Mouse (Mus musculus): ENCODE data around the gene Qdpr. TPM values are rescaled to one million over a fixed set of nuclear protein-coding genes. Genes with fewer than 3 reads are reported as not detected.

Gene Qdpr
- total RNA-seq, 1 experiment from 2014 or later, result 129 TPM

GRCm38 (mm10) chr5:45384034-45384812 is 65.8 kb downstream of the Qdpr start:
- no peak for DNase-seq

Other genes starting within 250 kb of the Qdpr start
- not detected in 2 replicates for gene Clrn2, start 3.5 kb upstream of the Qdpr start, total RNA-seq (2021)
- gene Lap3, start 43.1 kb upstream of the Qdpr start, total RNA-seq (2021), result 54.5 and 61.8 TPM in 2 replicates
- 90.1 and 100 TPM in 2 replicates for gene Med28, start 70.0 kb upstream of the Qdpr start, total RNA-seq (2021)
- 0.29 and 0.30 TPM in 2 replicates for gene Fam184b, start 189.4 kb upstream of the Qdpr start, total RNA-seq (2021)
- 3.4 and 4.7 TPM in 2 replicates for gene Ncapg, start 219.7 kb upstream of the Qdpr start, total RNA-seq (2021)

Data from adrenal gland, postnatal 25 days (tissue).